Mouse (Mus musculus): ENCODE measurements around the gene Etfa. TPM values are rescaled to one million over a fixed set of nuclear protein-coding genes. Genes with fewer than 3 reads are reported as not detected.

The Etfa gene
- 192 and 197 TPM in 2 replicates for polyA plus RNA-seq (2012; rRNA removed)

GRCm38 (mm10) chr9:55512027-55512543 lies at the start of gene Etfa:
TSS of gene Etfa (minus strand) at chr9:55512243.

GRCm38 (mm10) chr9:55538377-55538776 lies 26.3 kb upstream of the Etfa start, which contains the start of gene Isl2:
TSS of gene Isl2 (plus strand) at chr9:55538672.

Other genes starting within 250 kb of the Etfa start
- gene Nrg4, start 185.4 kb downstream of the Etfa start, polyA plus RNA-seq (2012; rRNA removed) = 6.3 and 6.5 TPM in 2 replicates
- 0.01 TPM in 1 of 2 replicates, not detected in the other for gene Tmem266, start 185.3 kb downstream of the Etfa start, polyA plus RNA-seq (2012; rRNA removed)
- gene Isl2, start 26.4 kb upstream of the Etfa start, polyA plus RNA-seq (2012; rRNA removed) = 0.02 and 0.08 TPM in 2 replicates